In genomic region chr7:114494033-114494432, GRCm38 (mm10) we compare ENCODE assay signal across 15 mouse cellular contexts.
DNase-seq lines count a peak whose midpoint lies in the region; ATAC-seq and TF ChIP-seq lines count a peak whose summit lies in the region.
"Had no signal": no experiment of that assay in that cellular context is flagged by ENCODE, and none has a peak within 500 bp of the region (broad histone marks: within the 10 kb centered on the region; RNA-seq: fewer than 3 reads in every experiment).

No protein-coding gene starts in this region.

- H3K9ac ChIP-seq in forebrain, embryonic 11.5 days (ENCODE audit: low read length), result no peak overlapping the region

- no peaks in the 10 kb centered on the region for H3K36me3 ChIP-seq in forebrain, embryonic 11.5 days (ENCODE audit: control insufficient read depth, insufficient read depth, low read length)

- H3K9me3 ChIP-seq in forebrain, embryonic 11.5 days (ENCODE audit: control insufficient read depth, low read length), result no peaks in the 10 kb centered on the region

- no peak overlapping the region for H3K4me3 ChIP-seq in cerebellum, adult 2 months (replicated peaks; ENCODE audit: insufficient read depth, low read depth, low read length)
- H3K4me3 ChIP-seq in forebrain, embryonic 11.5 days (ENCODE audit: low read depth, low read length), result no peak overlapping the region
- H3K4me3 ChIP-seq: gastrocnemius, adult 2 months had no signal

- TF ChIP-seq POLR2A in cerebellum, adult 2 months (IDR thresholded peaks at IDR 0.05; ENCODE audit: borderline replicate concordance, insufficient read depth, low read length), result no peak

- H3K4me1 ChIP-seq in cerebellum, adult 2 months (ENCODE audit: control insufficient read depth, insufficient read depth, low read length), result no peaks in the 10 kb centered on the region
- no peaks in the 10 kb centered on the region for H3K4me1 ChIP-seq in forebrain, embryonic 11.5 days (replicated peaks; ENCODE audit: control insufficient read depth, insufficient read depth, low read length)

- intact Hi-C loops in left cerebral cortex, postnatal 25 days (cut with DNase I), result loop anchor here (5.0 kb wide), 1 partner anchor 217 kb away; the partner anchor contains the start of gene Psma1
- intact Hi-C loops in left cerebral cortex, postnatal 36 days (cut with DNase I), result loop anchor here (5.0 to 10.0 kb wide), 2 partner anchors 77 to 209 kb away; partner anchors contain the start of gene Pde3b

- no peak for DNase-seq in cerebellum, adult 2 months
- DNase-seq in cerebellum, postnatal 36 days, result no peak
- DNase-seq in left cerebral cortex, postnatal 25 days (ENCODE audit: low spot score in 2 of 2), result peak; percentile 6 to 43
- DNase-seq in left cerebral cortex, postnatal 36 days (ENCODE audit: low spot score in 2 of 2), result no peak
- DNase-seq in lung, postnatal 10 days, result no peak
- no peak for DNase-seq in forebrain, embryonic 11.5 days (ENCODE audit: low spot score)
- DNase-seq: adrenal gland, postnatal 25 days; cerebellum, postnatal 14 days; gastrocnemius, adult 2 months; heart, postnatal 10 days; kidney, adult 8-10 months; lung, adult 18-20 months had no signal

- WGBS in cerebellum, adult 2 months, result 85% methylated on average over 5 of the region's 5 CpGs
- 93% methylated on average over 5 of the region's 5 CpGs for WGBS in forebrain, embryonic 11.5 days

- no peaks in the 10 kb centered on the region for H3K27me3 ChIP-seq in cerebellum, adult 2 months (ENCODE audit: control insufficient read depth, insufficient read depth, low read length)
- no peaks in the 10 kb centered on the region for H3K27me3 ChIP-seq in forebrain, embryonic 11.5 days (ENCODE audit: control insufficient read depth, insufficient read depth, low read length)
- H3K27me3 ChIP-seq: Patski had no signal

- no peak overlapping the region for H3K4me2 ChIP-seq in forebrain, embryonic 11.5 days (ENCODE audit: low read depth, low read length, severe bottlenecking)

- peak; percentile 19; the same call in 1 of the 2 replicates for TF ChIP-seq CTCF in cerebellum, adult 2 months (IDR thresholded peaks at IDR 0.05; ENCODE audit: borderline replicate concordance, insufficient read depth, low read depth, low read length)

- ATAC-seq in CD4-positive, CD25-positive, alpha-beta regulatory T cell, adult 4 months, result peak; percentile 57
- peak; percentile 71 for ATAC-seq in megakaryocyte-erythroid progenitor cell, adult 5-6 weeks (replicated peaks; ENCODE audit: low FRiP score, low TSS enrichment, poor library complexity, severe bottlenecking)
- no peak for ATAC-seq in forebrain, embryonic 11.5 days (replicated peaks; ENCODE audit: low FRiP score)
- ATAC-seq: Patski had no signal

- H3K27ac ChIP-seq in cerebellum, adult 2 months (ENCODE audit: insufficient read depth, low read length), result no peak overlapping the region
- H3K27ac ChIP-seq in forebrain, embryonic 11.5 days (ENCODE audit: low read depth, low read length), result no peak overlapping the region
- H3K27ac ChIP-seq: gastrocnemius, adult 2 months had no signal

Comparison
In these comparisons a context has a peak if more than half of its experiments do, and no peak if none do; other contexts are left out.
1. DNase-seq: peak in left cerebral cortex, postnatal 25 days (2 of 2); none in cerebellum, adult 2 months (0 of 2), cerebellum, postnatal 36 days (0 of 2), left cerebral cortex, postnatal 36 days (0 of 2), lung, postnatal 10 days (single experiment) and forebrain, embryonic 11.5 days (single experiment).